Comparison of ENCODE assay signal across 23 mouse cellular contexts in genomic region chr15:8868021-8868420, GRCm38 (mm10).
"Had no signal": no experiment of that assay in that cellular context is flagged by ENCODE, and none has a peak within 500 bp of the region (broad histone marks: within the 10 kb centered on the region; RNA-seq: fewer than 3 reads in every experiment).

No protein-coding gene starts in this region.

- H3K4me2 ChIP-seq: heart, embryonic 12.5 days; hindbrain, embryonic 12.5 days; hindbrain, embryonic 14.5 days; intestine, embryonic 15.5 days; limb, embryonic 12.5 days had no signal

- H3K9ac ChIP-seq: heart, embryonic 12.5 days; hindbrain, embryonic 12.5 days; hindbrain, embryonic 14.5 days; intestine, embryonic 15.5 days; limb, embryonic 12.5 days had no signal

- DNase-seq: gastrocnemius, adult 2 months; gastrocnemius, postnatal 10 days; gastrocnemius, postnatal 25 days; heart, postnatal 10 days; heart, postnatal 4 days; kidney, adult 18-20 months; kidney, adult 8-10 months; kidney, postnatal 10 days; kidney, postnatal 25 days; kidney, postnatal 4 days; liver had no signal

- H3K9me3 ChIP-seq: heart, embryonic 10.5 days; hindbrain, embryonic 10.5 days; intestine, embryonic 15.5 days; limb, embryonic 10.5 days; limb, embryonic 12.5 days had no signal

- H3K36me3 ChIP-seq: heart, embryonic 10.5 days; heart, embryonic 12.5 days; hindbrain, embryonic 10.5 days; hindbrain, embryonic 12.5 days; intestine, embryonic 15.5 days; limb, embryonic 10.5 days; limb, embryonic 12.5 days had no signal

- H3K27ac ChIP-seq: gastrocnemius, adult 2 months; heart, embryonic 10.5 days; hindbrain, embryonic 12.5 days; intestine, embryonic 15.5 days; left cerebral cortex, adult 2 months; limb, embryonic 10.5 days; limb, embryonic 12.5 days had no signal

- H3K4me3 ChIP-seq: gastrocnemius, adult 2 months; heart, embryonic 10.5 days; heart, embryonic 12.5 days; hindbrain, embryonic 10.5 days; hindbrain, embryonic 12.5 days; intestine, embryonic 15.5 days; layer of hippocampus, adult 2 months; left cerebral cortex, adult 2 months; limb, embryonic 10.5 days; limb, embryonic 12.5 days had no signal

- H3K27me3 ChIP-seq: heart, embryonic 12.5 days; hindbrain, embryonic 12.5 days; intestine, embryonic 15.5 days; limb, embryonic 12.5 days had no signal

- ATAC-seq: inflammation-experienced regulatory T-cells, adult 6 months; intestine, embryonic 15.5 days; intestine, postnatal 0 days had no signal

- H3K4me1 ChIP-seq: heart, embryonic 12.5 days; intestine, embryonic 15.5 days; limb, embryonic 10.5 days; limb, embryonic 12.5 days had no signal
